Mouse (Mus musculus): ENCODE results near the gene Olfr116. TPM values are rescaled to one million over a fixed set of nuclear protein-coding genes. Genes with fewer than 3 reads are reported as not detected.

Gene Olfr116
- not detected for total RNA-seq (2018; cell fraction: chromatin; rRNA removed)
- not detected for total RNA-seq (2018; cell fraction: cytosol; rRNA removed)
- not detected for total RNA-seq (2018; cell fraction: nucleus; rRNA removed)
- not detected in 3 replicates for polyA plus RNA-seq (2018)

GRCm38 (mm10) chr17:37627009-37627408, at the start of gene Olfr116, which contains the start of gene Olfr115:
Gene Olfr116 (minus strand): TSS chr17:37627199.
Gene Olfr115 (minus strand): TSS chr17:37627109.
- Histone ChIP-seq H3K4me3 (ENCODE audit: inconsistent target) (no peak within 1 kb of the TSS), H3K27ac (no peak within 1 kb of the TSS), H3K36me3 (ENCODE audit: inconsistent target) (no peaks in the 10 kb centered on the region), H3K79me2 (ENCODE audit: inconsistent target) (no peaks in the 10 kb centered on the region)
- WGBS (ENCODE audit: missing documents), result 77% methylated on average over 2 of the region's 2 CpGs

GRCm38 (mm10) chr17:37666688-37667087, 39.7 kb upstream of the Olfr116 start, which contains the start of gene Olfr118:
Gene Olfr118 (plus strand): TSS chr17:37666988.
- no peak within 1 kb of the TSS for H3K27ac ChIP-seq
- no peak within 1 kb of the TSS for H3K4me3 ChIP-seq (ENCODE audit: inconsistent target)
- WGBS (ENCODE audit: missing documents), result 67% methylated on average over 2 of the region's 2 CpGs
- H3K79me2 ChIP-seq (ENCODE audit: inconsistent target), result no peaks in the 10 kb centered on the region
- no peaks in the 10 kb centered on the region for H3K36me3 ChIP-seq (ENCODE audit: inconsistent target)

- 71% methylated on average over 1 of the region's 1 CpGs for WGBS (ENCODE audit: missing documents)
- no peaks in the 10 kb centered on the region for H3K36me3 ChIP-seq (ENCODE audit: inconsistent target)
- H3K79me2 ChIP-seq (ENCODE audit: inconsistent target), result no peaks in the 10 kb centered on the region
- no peak within 1 kb of the TSS for H3K27ac ChIP-seq
- H3K4me3 ChIP-seq (ENCODE audit: inconsistent target), result no peak within 1 kb of the TSS
Observed at GRCm38 (mm10) chr17:37663682-37664081, 36.7 kb upstream of the Olfr116 start, which contains the start of gene Olfr117. Gene Olfr117 (minus strand): TSS chr17:37663782.

- Histone ChIP-seq H3K36me3 (ENCODE audit: inconsistent target) (no peaks in the 10 kb centered on the region), H3K4me3 (ENCODE audit: inconsistent target) (no peak within 1 kb of the TSS), H3K79me2 (ENCODE audit: inconsistent target) (no peaks in the 10 kb centered on the region), H3K27ac (no peak within 1 kb of the TSS)
Observed at GRCm38 (mm10) chr17:37592643-37593042, 34.4 kb downstream of the Olfr116 start, which contains the start of gene Olfr114. Gene Olfr114 (minus strand): TSS chr17:37592743.

GRCm38 (mm10) chr17:37577563-37577962, 49.4 kb downstream of the Olfr116 start, which contains the start of gene Olfr113:
Gene Olfr113 (minus strand): TSS chr17:37577663.
- Histone ChIP-seq H3K36me3 (ENCODE audit: inconsistent target) (no peaks in the 10 kb centered on the region), H3K4me3 (ENCODE audit: inconsistent target) (no peak within 1 kb of the TSS), H3K27ac (no peak within 1 kb of the TSS)

More at GRCm38 (mm10) chr17:37577563-37577962, 49.4 kb downstream of the Olfr116 start, which contains the start of gene Olfr113:
- H3K79me2 ChIP-seq (ENCODE audit: inconsistent target), result no peaks in the 10 kb centered on the region

Other genes with a start within 250 kb of the Olfr116 start
- not detected in 3 replicates for gene Olfr105-ps, start 248.2 kb downstream of the Olfr116 start, polyA plus RNA-seq (2018)
- not detected in 3 replicates for gene Olfr106-ps, start 236.8 kb downstream of the Olfr116 start, polyA plus RNA-seq (2018)
- not detected in 3 replicates for gene Olfr107, start 228.0 kb downstream of the Olfr116 start, polyA plus RNA-seq (2018)
- gene Olfr108, start 181.7 kb downstream of the Olfr116 start, polyA plus RNA-seq (2018), result not detected in 3 replicates
- gene Olfr109, start 168.3 kb downstream of the Olfr116 start, polyA plus RNA-seq (2018), result not detected in 3 replicates
- gene H2-M2, start 143.6 kb downstream of the Olfr116 start, polyA plus RNA-seq (2018), result 1.0 to 2.2 TPM (median 1.7 TPM) in 3 replicates
- 1.6 to 2.2 TPM (median 1.9 TPM) in 3 replicates for gene Olfr110, start 134.7 kb downstream of the Olfr116 start, polyA plus RNA-seq (2018)
- 3.2 to 5.6 TPM (median 4.0 TPM) in 3 replicates for gene Olfr111, start 119.2 kb downstream of the Olfr116 start, polyA plus RNA-seq (2018)
- gene Olfr112, start 57.7 kb downstream of the Olfr116 start, polyA plus RNA-seq (2018), result not detected in 3 replicates
- not detected in 3 replicates for gene Olfr113, start 49.5 kb downstream of the Olfr116 start, polyA plus RNA-seq (2018)
- not detected in 3 replicates for gene Olfr114, start 34.5 kb downstream of the Olfr116 start, polyA plus RNA-seq (2018)
- not detected in 3 replicates for gene Olfr115, start 90 bp downstream of the Olfr116 start, polyA plus RNA-seq (2018)
- gene Olfr117, start 36.6 kb upstream of the Olfr116 start, polyA plus RNA-seq (2018), result not detected in 3 replicates
- gene Olfr118, start 39.8 kb upstream of the Olfr116 start, polyA plus RNA-seq (2018), result not detected in 3 replicates
- gene Olfr119, start 69.4 kb upstream of the Olfr116 start, polyA plus RNA-seq (2018), result not detected in 3 replicates
- gene Olfr120, start 94.6 kb upstream of the Olfr116 start, polyA plus RNA-seq (2018), result not detected in 3 replicates
- gene Olfr121, start 121.7 kb upstream of the Olfr116 start, polyA plus RNA-seq (2018), result not detected in 3 replicates
- gene Olfr122, start 141.4 kb upstream of the Olfr116 start, polyA plus RNA-seq (2018), result not detected in 3 replicates
- not detected in 3 replicates for gene Olfr123, start 166.3 kb upstream of the Olfr116 start, polyA plus RNA-seq (2018)
- not detected in 3 replicates for gene Olfr124, start 172.7 kb upstream of the Olfr116 start, polyA plus RNA-seq (2018)
- gene Olfr125, start 205.8 kb upstream of the Olfr116 start, polyA plus RNA-seq (2018), result not detected in 3 replicates
- not detected in 3 replicates for gene Olfr126, start 220.3 kb upstream of the Olfr116 start, polyA plus RNA-seq (2018)